Mouse (Mus musculus) adrenal gland, adult (tissue): ENCODE measurements around the gene Trim8.

Experiments
- DNase-seq, 2 experiments: peaks; one replicate each; pipeline ENCODE4 v3.0.0; 2022 to 2023; ENCODE audit warnings: low spot score in 1 of 2; ENCODE audit not compliant: inconsistent age in 2 of 2

The Trim8 gene

GRCm38 (mm10) chr19:46522433-46523044 is 21.0 kb downstream of the Trim8 start:
- peak; percentile 29 to 51 for DNase-seq

DNA sequence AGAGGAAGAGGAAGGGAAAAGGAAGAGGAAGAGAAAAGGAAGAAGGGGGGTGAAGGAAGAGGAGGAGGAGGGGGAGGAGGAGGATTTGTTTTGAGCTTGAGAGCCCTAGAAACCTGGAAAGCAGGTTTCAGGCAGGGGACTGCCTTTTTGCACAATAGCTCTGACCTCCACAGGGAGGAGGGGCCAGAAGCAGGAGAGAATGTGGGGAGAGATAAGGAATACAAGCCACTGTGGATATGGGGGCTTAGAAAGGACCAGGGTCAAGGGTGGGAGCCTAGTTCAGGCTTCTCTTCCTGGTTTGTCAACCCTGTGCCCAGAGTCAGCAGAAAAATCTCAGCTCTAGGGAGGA is 21.6 kb downstream of the Trim8 start:
- peak; percentile 32 to 61 for DNase-seq

DNA sequence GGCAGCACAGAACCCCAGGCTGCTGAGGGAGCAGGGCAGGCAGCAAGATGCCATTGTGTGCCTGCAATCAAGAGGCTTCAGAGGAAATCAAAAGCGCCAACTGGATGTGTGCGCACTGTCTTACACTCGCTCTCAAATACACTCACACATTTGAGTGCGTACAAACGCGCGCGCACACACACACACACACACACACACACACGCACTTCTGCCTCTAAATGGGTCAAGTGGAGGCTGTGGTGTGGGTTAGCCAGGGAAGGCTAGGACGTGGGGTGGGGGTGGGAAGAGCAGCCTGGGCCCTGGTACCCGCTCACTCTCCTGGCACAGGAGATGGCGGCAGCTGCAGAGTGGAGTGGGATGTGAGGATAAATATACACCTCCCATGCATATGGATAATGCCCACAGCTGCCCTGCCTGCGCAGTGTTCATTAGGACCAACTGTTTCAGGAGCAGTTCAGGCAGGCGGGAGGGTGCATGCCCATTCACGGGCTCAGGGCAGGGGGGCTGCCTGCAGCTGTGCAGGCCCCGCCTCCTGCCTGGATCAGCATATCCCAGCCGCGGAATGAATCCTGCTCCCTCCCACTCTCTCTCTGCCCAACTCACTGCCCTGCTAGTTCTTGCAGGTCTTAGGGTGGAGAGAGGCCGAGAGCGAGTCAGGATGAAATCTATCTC is 22.1 kb downstream of the Trim8 start:
- peak; percentile 83 to 85 for DNase-seq

DNA sequence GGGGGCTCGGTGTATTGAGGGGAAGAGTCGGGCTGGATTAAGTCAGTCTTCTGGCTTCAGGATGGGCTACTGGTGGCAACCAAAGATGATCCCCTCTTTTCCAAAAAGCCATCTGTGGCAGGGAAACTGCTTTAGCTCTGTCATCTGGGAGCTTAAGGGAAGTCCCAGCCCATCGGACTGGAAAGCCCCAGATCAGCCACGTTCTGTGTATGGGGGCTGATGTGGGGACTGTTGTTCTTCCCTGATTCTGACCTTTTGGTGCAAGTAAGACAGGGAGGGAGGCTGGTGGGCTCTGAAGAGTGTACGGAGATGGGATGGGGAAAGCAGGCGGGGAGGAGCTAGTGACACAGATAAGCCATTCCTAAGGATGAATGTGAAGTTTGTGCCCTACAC is 22.6 kb downstream of the Trim8 start:
- no peak for DNase-seq

DNA sequence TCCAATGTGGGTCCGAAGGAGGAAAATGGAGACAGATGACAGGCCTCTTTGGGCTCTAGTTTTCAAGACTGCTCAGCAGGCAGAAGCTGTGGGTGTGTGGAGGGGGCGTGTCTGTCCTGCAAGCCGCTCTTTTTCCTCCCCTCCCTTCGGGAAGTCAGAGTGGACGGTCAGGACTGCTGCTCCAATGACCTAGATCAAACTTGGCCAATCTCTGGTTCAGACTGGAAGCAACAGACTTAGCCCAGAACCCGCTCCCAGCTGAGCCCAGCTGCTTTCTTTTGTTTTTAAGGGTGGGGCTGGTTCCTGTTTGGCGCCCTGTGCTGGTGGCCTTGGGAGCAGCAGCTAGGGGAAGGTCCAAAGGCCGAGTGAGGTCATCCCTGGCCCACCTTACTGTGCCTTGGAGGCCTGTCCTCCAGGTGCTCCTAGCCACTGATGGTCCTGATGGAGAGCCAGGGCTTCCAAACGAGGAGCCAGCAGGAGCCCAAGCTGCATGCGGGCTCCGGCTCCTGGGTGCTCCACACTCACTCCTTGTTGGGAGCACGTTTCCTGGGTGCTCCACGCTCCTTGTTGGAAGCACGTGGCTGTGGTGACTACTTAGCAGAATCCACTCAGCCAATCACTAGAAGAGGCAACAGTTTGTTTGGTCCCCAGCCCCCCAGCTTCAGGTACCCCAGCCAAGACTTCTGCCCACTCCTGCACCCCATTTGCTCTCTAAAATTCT is 23.3 kb downstream of the Trim8 start:
- DNase-seq = peak; percentile 78 to 87

DNA sequence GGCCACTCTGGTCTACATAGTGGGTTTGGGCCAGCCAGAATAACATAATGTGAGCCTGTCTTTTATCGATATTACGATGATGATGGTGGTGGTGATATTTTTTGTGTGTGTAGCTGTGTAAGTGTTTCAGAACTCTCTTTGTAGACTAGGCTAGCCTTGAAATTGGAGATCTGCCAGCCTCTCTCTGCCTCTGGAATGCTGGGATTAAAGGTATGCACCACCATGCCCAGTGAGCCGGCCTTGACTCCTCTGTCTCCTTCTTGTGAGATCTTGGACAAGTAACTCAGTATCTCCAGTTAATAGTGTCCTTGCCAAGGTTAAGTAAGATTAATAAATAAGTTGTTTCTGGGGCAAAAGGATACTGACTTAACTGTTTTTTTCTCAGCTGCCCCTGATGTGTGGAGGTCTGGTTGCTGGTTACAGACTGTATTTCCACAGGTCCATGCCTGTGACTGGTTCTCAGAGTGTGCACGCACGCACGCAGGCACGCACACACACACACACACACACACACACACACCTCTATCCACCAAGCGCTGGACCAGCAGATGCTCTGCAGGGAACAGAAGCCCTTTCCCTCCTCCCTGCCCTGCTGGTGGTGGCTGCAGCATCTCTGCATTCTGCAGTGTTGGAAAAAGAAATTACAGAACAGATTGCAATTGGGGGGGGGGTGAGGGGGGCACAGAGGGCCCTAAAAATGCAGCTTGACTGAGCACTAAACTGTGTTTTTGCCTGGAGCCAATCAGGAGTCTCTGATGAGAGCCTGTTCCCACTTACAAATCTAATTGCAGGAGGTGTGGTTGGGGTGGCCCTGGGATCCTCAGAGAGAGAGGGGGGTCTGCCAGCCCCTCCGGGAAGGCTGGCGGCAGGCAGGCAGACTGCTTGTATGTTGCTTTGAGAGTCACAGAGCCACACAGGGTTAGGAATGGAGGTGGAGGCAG is 24.5 kb downstream of the Trim8 start:
- peak; percentile 45 to 68 for DNase-seq

DNA sequence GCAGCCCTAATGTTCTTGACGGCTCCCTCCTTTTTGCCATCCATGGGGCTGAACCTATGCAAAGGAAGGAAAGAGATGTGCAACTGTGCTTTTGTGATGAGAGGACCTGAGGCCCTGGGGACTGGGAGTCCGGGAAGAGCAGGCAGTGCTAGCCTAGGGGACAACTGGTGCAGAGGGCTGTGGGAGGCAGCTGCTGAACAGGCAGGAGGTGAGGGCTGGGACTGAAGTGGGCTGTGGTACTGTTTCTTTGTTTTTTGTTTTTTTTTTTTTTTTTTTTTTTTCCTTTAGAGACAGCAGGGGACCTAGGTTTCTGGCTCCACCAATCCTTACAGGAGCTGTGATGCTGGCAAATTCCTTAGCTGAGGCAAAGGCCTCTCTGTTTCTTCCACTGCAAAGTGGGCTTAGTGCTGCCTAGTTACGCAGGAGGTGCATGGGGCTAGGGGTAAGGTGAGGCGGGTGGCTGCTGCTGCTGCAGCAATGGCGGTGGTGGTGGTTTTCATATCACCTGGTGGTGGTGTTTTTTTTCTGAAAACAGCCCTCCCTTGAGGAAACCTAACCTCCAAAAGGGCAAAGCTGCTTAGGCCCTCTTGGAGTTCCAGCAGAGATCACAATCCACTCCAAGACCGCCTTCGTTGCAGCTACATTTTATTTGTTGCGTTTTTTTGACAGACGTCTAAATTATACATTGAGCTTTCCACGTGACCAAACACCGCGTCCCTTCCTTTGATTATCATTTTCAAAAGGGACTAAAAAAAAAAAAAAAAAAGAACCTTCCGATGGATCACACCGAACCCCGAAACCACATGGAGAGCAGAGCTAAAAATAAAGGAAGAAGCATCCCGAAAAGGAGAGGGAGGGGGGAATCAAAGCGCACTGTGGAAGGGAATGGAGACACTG is 26.4 kb downstream of the Trim8 start:
- peak in 1 of 2 experiments; percentile 15 for DNase-seq

GRCm38 (mm10) chr19:46528529-46529213 is 27.2 kb downstream of the Trim8 start:
- peak; percentile 86 to 95 for DNase-seq

GRCm38 (mm10) chr19:46529601-46530448 is 28.3 kb downstream of the Trim8 start:
- peak; percentile 16 to 59 for DNase-seq

- DNase-seq = peak; percentile 18 to 43
Observed at GRCm38 (mm10) chr19:46530449-46530990, 29.0 kb downstream of the Trim8 start.

- peak; percentile 50 to 73 for DNase-seq
Observed at GRCm38 (mm10) chr19:46531071-46532030, 29.8 kb downstream of the Trim8 start.

- DNase-seq = peak; percentile 50 to 73
Observed at GRCm38 (mm10) chr19:46532031-46532688, 30.7 kb downstream of the Trim8 start.

DNA sequence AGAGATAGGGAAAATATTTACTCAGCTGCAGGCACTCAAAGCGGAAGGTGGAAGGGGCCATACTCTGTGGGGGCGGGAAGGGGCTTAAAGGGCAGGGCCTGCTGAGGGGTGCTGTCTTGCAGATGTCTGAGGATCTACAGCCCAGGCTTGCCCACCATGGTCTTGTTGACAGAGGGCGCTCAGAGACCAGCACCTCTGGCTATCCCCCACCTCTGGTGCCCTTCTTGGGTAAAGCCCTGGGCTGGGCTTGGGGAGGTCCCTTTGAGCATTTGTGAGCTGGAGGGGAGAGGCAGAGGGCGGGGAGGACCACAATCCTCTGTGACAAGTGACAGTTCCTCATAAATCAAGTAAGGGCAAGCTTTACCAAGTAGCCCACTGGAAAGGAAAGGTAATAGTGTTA is 31.6 kb downstream of the Trim8 start:
- DNase-seq = no peak

GRCm38 (mm10) chr19:46533525-46533924 is 32.0 kb downstream of the Trim8 start:
- no peak for DNase-seq

GRCm38 (mm10) chr19:46534542-46535098 is 33.1 kb downstream of the Trim8 start:
- no peak for DNase-seq

DNA sequence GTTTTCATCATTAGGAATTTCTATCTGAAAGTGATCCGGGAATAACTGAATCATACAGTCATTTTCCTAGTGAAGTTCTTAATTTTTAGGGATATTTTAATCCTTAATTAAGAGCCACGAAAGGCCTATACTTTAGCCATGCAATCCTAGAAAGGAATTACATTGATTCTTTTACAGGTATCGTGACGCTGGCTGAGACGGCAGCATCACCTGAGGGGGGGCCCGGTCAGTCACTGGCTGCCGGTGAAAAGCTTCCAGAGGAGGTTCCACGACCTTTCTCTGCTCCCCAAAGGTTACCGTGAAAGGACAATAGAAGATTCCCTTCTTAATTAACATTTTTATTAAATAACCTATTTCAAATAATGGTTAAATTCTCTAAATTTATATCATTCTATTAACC is 35.9 kb downstream of the Trim8 start:
- no peak for DNase-seq
